Mouse (Mus musculus) lung, embryonic 14.5 days (tissue): ENCODE results near the gene Kif2c. TPM values are rescaled to one million over a fixed set of nuclear protein-coding genes. Genes with fewer than 3 reads are reported as not detected.

Experiments used
- ATAC-seq: fragments of 200-750 bp; cut with Nextera tagmentation; 2 replicates; pipeline ENCODE4 v1.8.0; 2017; ENCODE audit warnings: mild to moderate bottlenecking, moderate TSS enrichment, moderate library complexity; ENCODE audit not compliant: insufficient read depth
- DNase-seq: peaks from one replicate; pipeline ENCODE4 v3.0.0-alpha.2; 2015
- H3K27ac ChIP-seq: fragments of 300-500 bp; sonication (generic); 2 replicates; pipeline ENCODE4 v1.5.1; 2014; ENCODE audit warnings: low read depth, mild to moderate bottlenecking, moderate library complexity
- H3K27me3 ChIP-seq: fragments of 300-500 bp; sonication (generic); 2 replicates; pipeline ENCODE4 v1.6.1; 2014; ENCODE audit warnings: low read length, control low read depth; ENCODE audit not compliant: insufficient read depth
- H3K36me3 ChIP-seq: fragments of 300-500 bp; sonication (generic); 2 replicates; pipeline ENCODE4 v1.6.1; 2014; ENCODE audit warnings: control low read depth; ENCODE audit not compliant: insufficient read depth
- H3K4me1 ChIP-seq: fragments of 300-500 bp; sonication (generic); 2 replicates; pipeline ENCODE4 v1.6.1; 2014; ENCODE audit warnings: antibody characterized with exemption, control low read depth; ENCODE audit not compliant: insufficient read depth
- H3K4me2 ChIP-seq: fragments of 300-500 bp; sonication (generic); 2 replicates; pipeline ENCODE4 v1.6.1; 2014; ENCODE audit warnings: mild to moderate bottlenecking
- H3K4me3 ChIP-seq: fragments of 300-500 bp; sonication (generic); 2 replicates; pipeline ENCODE4 v1.5.1; 2014; ENCODE audit warnings: low read depth, low read length
- H3K9ac ChIP-seq: fragments of 300-500 bp; sonication (generic); 2 replicates; pipeline ENCODE4 v1.6.1; 2014
- H3K9me3 ChIP-seq: fragments of 300-500 bp; sonication (generic); 2 replicates; pipeline ENCODE4 v1.6.1; 2016; ENCODE audit warnings: low read depth, low read length, control low read depth
- CTCF ChIP-seq: IDR thresholded peaks from 2 replicates; pipeline ENCODE4 v1.5.1; 2016; ENCODE audit warnings: antibody characterized with exemption, low read depth
- WGBS: fragments of 180-500 bp; shearing (Covaris S2); extraction: QIAGEN DNeasy Blood & Tissue Kit; methylation state at CpG from one replicate; pipeline ENCODE4 v1.1.7; 2014; 5-methylcytosine and 5-hydroxymethylcytosine counted together
- polyA plus RNA-seq: library from polyadenylated mRNA; unstranded; fragments of >200 nt; fragmentation: Nextera tagmentation; extraction: Ambion mirVana; gene quantifications from 2 replicates; pipeline ENCODE4 v1.2.1, GENCODE M21; 2014

Gene Kif2c
- polyA plus RNA-seq, 1 experiment from 2014 or later, result 85.9 TPM

GRCm38 (mm10) chr4:117136034-117136433 is 46.4 kb downstream of the Kif2c start:
- ATAC-seq (no peak), DNase-seq (no peak)
- Histone ChIP-seq H3K4me2 (no peak overlapping the region), H3K4me1 (peaks cover 14% of the 10 kb centered on the region; the same call in 1 of the 2 replicates), H3K9me3 (no peaks in the 10 kb centered on the region), H3K9ac (no peak overlapping the region), H3K36me3 (0 out of 2 replicates have a peak, but pooled peaks cover 4% of the 10 kb centered on the region), H3K27me3 (peaks cover 18% of the 10 kb centered on the region), H3K27ac (no peak overlapping the region), H3K4me3 (no peak overlapping the region)
- WGBS, result 19% methylated on average over 8 of the region's 8 CpGs
- TF ChIP-seq CTCF, result no peak

GRCm38 (mm10) chr4:117134601-117134995 is 47.8 kb downstream of the Kif2c start:
- H3K4me2 ChIP-seq, result peak overlapping the region; percentile 100
- no peak overlapping the region for H3K9ac ChIP-seq
- peaks cover 4% of the 10 kb centered on the region; the same call in 1 of the 2 replicates for H3K36me3 ChIP-seq
- no peaks in the 10 kb centered on the region for H3K9me3 ChIP-seq
- H3K27me3 ChIP-seq, result peaks cover 18% of the 10 kb centered on the region
- ATAC-seq (no peak), DNase-seq (no peak)
- no peak overlapping the region for H3K27ac ChIP-seq
- no peak for TF ChIP-seq CTCF
- H3K4me3 ChIP-seq, result 0 out of 2 replicates have a peak overlapping the region, but pooled peaks have one; percentile 85
- peaks cover 14% of the 10 kb centered on the region; the same call in 1 of the 2 replicates for H3K4me1 ChIP-seq
- 21% methylated on average over 2 of the region's 2 CpGs for WGBS

GRCm38 (mm10) chr4:117133817-117134600 is 48.4 kb downstream of the Kif2c start, which contains the start of gene Plk3:
Gene Plk3, minus strand, starts transcription at chr4:117133963.
- H3K27me3 ChIP-seq, result peaks cover 18% of the 10 kb centered on the region
- H3K9ac ChIP-seq, result peak within 1 kb of the TSS; percentile 73
- ATAC-seq (peak; percentile 90), DNase-seq (peak; percentile 98)
- H3K27ac ChIP-seq, result no peak within 1 kb of the TSS
- 2% methylated on average over 39 of the region's 48 CpGs for WGBS
- peaks cover 4% of the 10 kb centered on the region; the same call in 1 of the 2 replicates for H3K36me3 ChIP-seq
- no peaks in the 10 kb centered on the region for H3K9me3 ChIP-seq
- H3K4me1 ChIP-seq, result peaks cover 14% of the 10 kb centered on the region; the same call in 1 of the 2 replicates
- TF ChIP-seq CTCF, result peak; percentile 27; the same call in 1 of the 2 replicates
- peak within 1 kb of the TSS; percentile 100 for H3K4me2 ChIP-seq
- peak within 1 kb of the TSS; percentile 85 for H3K4me3 ChIP-seq

- Histone ChIP-seq H3K4me2 (peak overlapping the region; percentile 100), H3K9ac (peak overlapping the region; percentile 73), H3K27me3 (peaks cover 18% of the 10 kb centered on the region), H3K36me3 (peaks cover 9% of the 10 kb centered on the region; the same call in 1 of the 2 replicates), H3K27ac (no peak overlapping the region), H3K4me3 (peak overlapping the region; percentile 85), H3K4me1 (peaks cover 14% of the 10 kb centered on the region; the same call in 1 of the 2 replicates), H3K9me3 (no peaks in the 10 kb centered on the region)
- ATAC-seq (peak; percentile 51), DNase-seq (peak; percentile 42)
- WGBS, result under 1% methylated on average over 42 of the region's 42 CpGs
- no peak for TF ChIP-seq CTCF
Measured at GRCm38 (mm10) chr4:117133366-117133796, 49.1 kb downstream of the Kif2c start.

- H3K36me3 ChIP-seq, result peaks cover 14% of the 10 kb centered on the region; the same call in 1 of the 2 replicates
- DNase-seq (no peak), ATAC-seq (no peak)
- peaks cover 18% of the 10 kb centered on the region for H3K27me3 ChIP-seq
- H3K4me3 ChIP-seq, result peak overlapping the region; percentile 85
- H3K27ac ChIP-seq, result no peak overlapping the region
- H3K9me3 ChIP-seq, result no peaks in the 10 kb centered on the region
- 19% methylated on average over 11 of the region's 11 CpGs for WGBS
- H3K4me1 ChIP-seq, result peaks cover 14% of the 10 kb centered on the region; the same call in 1 of the 2 replicates
- peak overlapping the region; percentile 100 for H3K4me2 ChIP-seq
- peak overlapping the region; percentile 73; the same call in 1 of the 2 replicates for H3K9ac ChIP-seq
- TF ChIP-seq CTCF, result no peak
Measured at GRCm38 (mm10) chr4:117132794-117133143, 49.7 kb downstream of the Kif2c start.

- WGBS, result 31% methylated on average over 7 of the region's 7 CpGs
- DNase-seq, result peak; percentile 27
- H3K9ac ChIP-seq, result no peak overlapping the region
- peaks cover 16% of the 10 kb centered on the region; the same call in 1 of the 2 replicates for H3K36me3 ChIP-seq
- H3K4me2 ChIP-seq, result peak overlapping the region; percentile 100
- 0 out of 2 replicates have a peak, but pooled peaks have one; percentile 8 for ATAC-seq
- no peaks in the 10 kb centered on the region for H3K9me3 ChIP-seq
- no peak for TF ChIP-seq CTCF
- peaks cover 14% of the 10 kb centered on the region; the same call in 1 of the 2 replicates for H3K4me1 ChIP-seq
- H3K4me3 ChIP-seq, result peak overlapping the region; percentile 85
- peaks cover 18% of the 10 kb centered on the region for H3K27me3 ChIP-seq
- H3K27ac ChIP-seq, result no peak overlapping the region
Measured at GRCm38 (mm10) chr4:117131890-117132793, 50.3 kb downstream of the Kif2c start.
